Mouse (Mus musculus) hindbrain, embryonic 15.5 days (tissue): ENCODE measurements around the gene Cnga1. TPM values are rescaled to one million over a fixed set of nuclear protein-coding genes. Genes with fewer than 3 reads are reported as not detected.
A peak's percentile ranks its signal among the peaks of the same experiment; 100 is the strongest.

ENCODE experiments used
- ATAC-seq: fragments of 200-750 bp; cut with Nextera tagmentation; 2 replicates; pipeline ENCODE4 v1.8.0; 2017; ENCODE audit warnings: low read depth, moderate number of reproducible peaks, moderate TSS enrichment; ENCODE audit not compliant: low FRiP score
- H3K27ac ChIP-seq: fragments of 300-500 bp; sonication (generic); replicated peaks from 2 replicates; pipeline ENCODE4 v1.5.1; 2015; ENCODE audit warnings: mild to moderate bottlenecking, inconsistent platforms
- H3K27me3 ChIP-seq: fragments of 300-500 bp; sonication (generic); 2 replicates; pipeline ENCODE4 v1.6.1; 2015; ENCODE audit warnings: control low read depth, inconsistent platforms
- H3K36me3 ChIP-seq: fragments of 300-500 bp; sonication (generic); 2 replicates; pipeline ENCODE4 v1.6.1; 2015; ENCODE audit warnings: control low read depth, inconsistent platforms
- H3K4me1 ChIP-seq: fragments of 300-500 bp; sonication (generic); replicated peaks from 2 replicates; pipeline ENCODE4 v1.6.1; 2015; ENCODE audit warnings: control low read depth, inconsistent platforms
- H3K4me2 ChIP-seq: fragments of 300-500 bp; sonication (generic); 2 replicates; pipeline ENCODE4 v1.6.1; 2015; ENCODE audit warnings: moderate library complexity, mild to moderate bottlenecking, inconsistent platforms
- H3K4me3 ChIP-seq: fragments of 300-500 bp; sonication (generic); 2 replicates; pipeline ENCODE4 v1.5.1; 2015; ENCODE audit warnings: mild to moderate bottlenecking, inconsistent platforms
- H3K9ac ChIP-seq: fragments of 300-500 bp; sonication (generic); 2 replicates; pipeline ENCODE4 v1.6.1; 2015; ENCODE audit warnings: inconsistent platforms
- H3K9me3 ChIP-seq: fragments of 300-500 bp; sonication (generic); 2 replicates; pipeline ENCODE4 v1.6.1; 2016; ENCODE audit warnings: control low read depth, inconsistent platforms
- WGBS: fragments of 180-500 bp; shearing (Covaris S2); methylation state at CpG from one replicate; pipeline ENCODE4 v1.1.7; 2015; 5-methylcytosine and 5-hydroxymethylcytosine counted together
- polyA plus RNA-seq: library from polyadenylated mRNA; unstranded; fragments of >200 nt; fragmentation: Nextera tagmentation; extraction: Ambion mirVana; gene quantifications from 2 replicates; pipeline ENCODE4 v1.2.1, GENCODE M21; 2015

The Cnga1 gene
- polyA plus RNA-seq, 1 experiment from 2014 or later: not detected

DNA sequence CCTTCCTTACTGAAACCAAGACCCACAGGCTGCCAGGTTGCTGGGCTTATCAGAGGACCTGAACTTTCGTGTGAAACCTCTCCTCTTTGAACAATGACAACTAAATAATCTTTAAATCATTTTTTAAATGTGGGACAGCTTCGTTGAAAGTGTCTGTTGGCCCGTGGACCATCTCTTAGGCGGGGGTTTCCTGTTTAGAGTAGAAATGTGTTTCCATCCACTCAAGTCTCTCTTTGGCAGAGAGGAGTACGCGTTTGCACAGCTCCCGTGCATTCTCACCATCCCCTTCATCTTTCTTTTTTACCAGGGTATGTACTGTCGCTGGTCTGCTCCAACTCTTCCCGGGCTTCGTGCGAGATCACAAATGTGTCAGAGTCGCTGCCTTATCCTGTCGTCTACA, 14.3 kb upstream of the Cnga1 start:
- 92% methylated on average over 13 of the region's 13 CpGs for WGBS
- Histone ChIP-seq H3K4me3 (no peak overlapping the region), H3K27ac (no peak overlapping the region), H3K27me3 (no peaks in the 10 kb centered on the region), H3K4me2 (no peak overlapping the region), H3K9ac (no peak overlapping the region), H3K36me3 (no peaks in the 10 kb centered on the region), H3K4me1 (no peaks in the 10 kb centered on the region), H3K9me3 (no peaks in the 10 kb centered on the region)
- ATAC-seq: no peak

DNA sequence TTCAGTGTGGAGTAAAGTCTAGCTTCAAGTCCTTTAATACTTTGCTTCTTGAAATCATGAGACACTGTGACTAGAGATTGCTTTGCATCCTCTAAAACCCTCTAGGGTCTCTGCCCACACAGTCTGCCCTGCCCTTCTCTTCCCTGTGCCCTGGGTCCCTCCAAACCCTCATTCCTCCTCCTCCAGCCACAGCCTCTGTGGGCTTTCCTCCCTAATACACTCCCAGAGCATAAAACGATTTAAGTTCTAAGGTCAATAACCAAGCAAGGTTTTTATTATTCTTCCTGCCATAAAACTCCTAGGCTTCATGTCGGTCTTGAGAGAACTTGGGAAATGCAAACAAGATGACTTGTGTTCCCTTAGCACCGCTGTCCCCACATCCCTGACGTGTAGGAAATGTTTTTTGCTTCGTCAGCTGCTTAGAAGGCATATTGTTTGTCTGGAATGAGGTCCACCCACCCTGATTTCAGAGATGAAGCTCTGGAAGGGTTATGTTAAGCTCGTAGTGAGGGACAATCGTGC, 12.3 kb upstream of the Cnga1 start:
- no peak for ATAC-seq

DNA sequence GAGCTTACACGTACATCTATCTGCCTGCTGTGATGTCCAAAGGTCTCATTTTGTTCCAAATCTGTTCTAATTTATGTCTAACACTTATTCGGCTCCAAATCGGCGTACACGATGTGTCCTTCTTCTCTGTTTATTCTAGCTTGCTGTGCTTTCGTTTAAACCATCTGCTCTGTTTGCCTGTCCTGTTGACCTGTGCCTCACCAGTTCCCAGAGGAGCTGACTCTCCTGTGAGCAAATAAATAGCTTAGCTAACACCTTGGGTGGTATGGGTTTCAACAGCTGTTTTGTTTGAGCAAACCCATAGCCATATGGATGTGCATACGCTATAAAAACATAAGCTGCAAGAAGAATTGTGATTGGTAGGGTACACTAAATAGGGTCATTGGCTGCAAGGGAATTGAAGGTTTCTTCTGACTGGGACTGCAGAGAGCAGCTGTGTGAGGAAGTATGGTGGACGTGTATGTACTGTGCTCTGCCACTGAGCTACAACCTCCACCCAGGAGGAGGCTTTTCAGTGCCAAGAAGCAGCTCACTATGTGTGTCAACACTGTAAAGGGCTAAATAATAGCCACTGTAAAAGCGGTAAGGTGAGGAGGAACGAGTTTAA, 9.1 kb upstream of the Cnga1 start:
- Histone ChIP-seq H3K27me3 (no peaks in the 10 kb centered on the region), H3K27ac (no peak overlapping the region), H3K9ac (no peak overlapping the region), H3K9me3 (no peaks in the 10 kb centered on the region), H3K4me2 (no peak overlapping the region), H3K4me1 (no peaks in the 10 kb centered on the region), H3K4me3 (no peak overlapping the region), H3K36me3 (no peaks in the 10 kb centered on the region)
- 66% methylated on average over 10 of the region's 10 CpGs for WGBS
- no peak; the same call in 1 of the 2 replicates for ATAC-seq

More for the DNA sequence above, 12.3 kb upstream of the Cnga1 start:
- Histone ChIP-seq H3K4me3 (no peak overlapping the region), H3K9ac (no peak overlapping the region), H3K27ac (no peak overlapping the region), H3K4me1 (no peaks in the 10 kb centered on the region), H3K4me2 (no peak overlapping the region), H3K36me3 (no peaks in the 10 kb centered on the region), H3K9me3 (no peaks in the 10 kb centered on the region), H3K27me3 (no peaks in the 10 kb centered on the region)
- WGBS: 65% methylated on average over 7 of the region's 7 CpGs

DNA sequence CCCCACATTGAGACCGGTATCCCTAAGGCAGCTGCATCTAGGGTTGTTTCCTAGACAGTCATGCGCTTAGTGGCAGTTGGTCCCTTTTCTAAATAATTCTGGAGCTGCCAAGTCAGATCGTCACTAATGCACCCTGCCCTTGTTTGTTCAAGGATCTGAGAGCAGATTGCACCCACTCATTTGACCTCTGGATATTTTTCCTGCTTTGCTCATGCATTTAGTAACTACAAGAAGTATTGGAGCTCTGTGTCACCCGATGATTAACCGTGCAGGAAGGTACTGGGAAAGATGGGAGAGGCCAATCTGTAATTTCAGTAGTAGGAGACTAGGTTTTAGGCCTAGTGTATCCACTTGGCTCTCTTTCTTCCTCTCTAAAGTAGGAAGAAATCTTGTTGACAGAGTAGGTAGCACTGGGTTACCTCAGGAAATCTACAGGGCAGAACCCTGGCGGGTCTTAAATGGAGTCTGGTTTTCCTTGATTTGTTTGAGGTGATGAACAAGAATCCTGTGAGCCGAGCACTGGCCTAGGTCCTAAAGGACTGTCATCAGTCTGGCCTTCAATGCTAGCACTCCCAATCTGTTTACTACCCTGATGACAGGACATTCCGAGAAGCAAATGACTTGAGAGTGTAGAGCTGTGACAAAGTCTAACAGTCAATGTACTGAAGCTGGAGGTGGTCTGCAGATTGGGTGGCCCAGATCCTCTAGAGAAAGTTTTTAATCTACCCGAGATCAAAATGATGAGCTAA, 5.1 kb upstream of the Cnga1 start:
- no peak overlapping the region for H3K9ac ChIP-seq
- no peak overlapping the region for H3K27ac ChIP-seq

DNA sequence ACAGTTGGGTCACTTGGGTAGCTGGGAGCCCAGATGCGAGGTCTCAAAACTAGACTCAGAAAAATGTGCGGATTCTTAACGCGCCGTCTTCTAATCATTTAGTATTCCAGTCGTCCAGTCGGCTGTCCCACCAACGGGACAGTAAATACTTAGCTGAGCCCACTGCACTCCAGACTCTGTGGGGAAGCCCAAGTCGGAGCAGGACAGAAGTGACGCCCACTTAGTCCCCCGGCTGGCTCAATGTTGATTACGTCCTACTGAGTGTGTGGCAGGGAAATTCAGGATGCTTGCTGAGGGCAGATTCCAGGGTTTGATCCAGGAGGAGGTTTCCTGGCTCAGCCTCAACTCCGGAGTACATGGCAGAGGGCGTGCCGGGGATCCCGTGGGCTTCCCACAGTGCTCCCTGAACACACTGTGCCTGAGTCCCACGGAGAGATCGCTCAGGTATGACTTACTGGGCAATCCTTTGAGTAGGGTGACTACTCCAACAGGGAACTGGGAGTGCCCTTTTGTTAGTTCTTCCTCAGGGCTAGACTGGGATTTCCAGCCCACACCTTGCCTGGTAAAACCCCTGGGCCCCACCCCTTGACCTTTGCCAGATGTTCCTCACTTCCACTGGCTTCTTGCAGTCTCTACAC, 4.0 kb upstream of the Cnga1 start:
- peak overlapping the region; percentile 55 for H3K4me3 ChIP-seq
- no peak overlapping the region for H3K27ac ChIP-seq
- ATAC-seq: peak; percentile 62
- H3K4me2 ChIP-seq: peak overlapping the region; percentile 98
- H3K36me3 ChIP-seq: no peaks in the 10 kb centered on the region
- peaks cover 14% of the 10 kb centered on the region for H3K4me1 ChIP-seq
- peak overlapping the region; percentile 42 for H3K9ac ChIP-seq
- WGBS: 8% methylated on average over 18 of the region's 18 CpGs
- H3K9me3 ChIP-seq: no peaks in the 10 kb centered on the region
- H3K27me3 ChIP-seq: peaks cover 20% of the 10 kb centered on the region; the same call in 1 of the 2 replicates

More for the DNA sequence above, 5.1 kb upstream of the Cnga1 start:
- H3K4me2 ChIP-seq: no peak overlapping the region
- no peak overlapping the region for H3K4me3 ChIP-seq
- H3K27me3 ChIP-seq: peaks cover 20% of the 10 kb centered on the region; the same call in 1 of the 2 replicates
- H3K9me3 ChIP-seq: no peaks in the 10 kb centered on the region
- H3K36me3 ChIP-seq: no peaks in the 10 kb centered on the region
- WGBS: 87% methylated on average over 9 of the region's 9 CpGs
- peaks cover 14% of the 10 kb centered on the region for H3K4me1 ChIP-seq
- no peak for ATAC-seq

DNA sequence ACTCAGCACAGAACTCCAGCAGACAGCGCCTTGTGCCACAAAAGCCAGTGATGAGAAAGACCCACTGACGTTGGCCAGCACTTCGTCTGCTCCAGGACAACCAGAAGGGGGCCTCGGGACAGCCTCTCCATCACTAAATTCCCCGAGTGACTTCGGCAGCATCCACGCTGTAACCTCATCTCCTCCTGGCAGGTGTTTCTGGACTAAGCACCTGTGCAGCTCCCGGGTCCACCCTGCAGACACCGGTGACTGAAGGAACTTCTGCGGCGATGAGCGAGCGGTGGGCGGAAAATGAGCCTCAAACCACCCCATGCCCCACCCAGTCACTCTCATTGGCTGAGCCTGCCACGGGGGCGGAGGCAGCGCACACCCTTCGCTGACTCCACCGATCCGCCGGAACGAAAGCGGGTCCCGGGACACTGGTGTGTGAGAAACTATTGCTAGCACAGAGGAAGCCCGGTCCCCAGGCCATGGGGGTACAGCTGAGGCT, 3.4 kb upstream of the Cnga1 start, which contains the start of gene Nipal1:
Gene Nipal1 (plus strand): TSS at position 378 of the 490 bp plus-strand sequence.
- H3K36me3 ChIP-seq: no peaks in the 10 kb centered on the region
- no peaks in the 10 kb centered on the region for H3K9me3 ChIP-seq
- ATAC-seq: peak; percentile 90
- peak within 1 kb of the TSS; percentile 42 for H3K9ac ChIP-seq
- no peak within 1 kb of the TSS for H3K27ac ChIP-seq
- under 1% methylated on average over 25 of the region's 25 CpGs for WGBS
- H3K4me1 ChIP-seq: peaks cover 14% of the 10 kb centered on the region
- peak within 1 kb of the TSS; percentile 55 for H3K4me3 ChIP-seq
- peak within 1 kb of the TSS; percentile 98 for H3K4me2 ChIP-seq
- H3K27me3 ChIP-seq: peaks cover 20% of the 10 kb centered on the region; the same call in 1 of the 2 replicates

DNA sequence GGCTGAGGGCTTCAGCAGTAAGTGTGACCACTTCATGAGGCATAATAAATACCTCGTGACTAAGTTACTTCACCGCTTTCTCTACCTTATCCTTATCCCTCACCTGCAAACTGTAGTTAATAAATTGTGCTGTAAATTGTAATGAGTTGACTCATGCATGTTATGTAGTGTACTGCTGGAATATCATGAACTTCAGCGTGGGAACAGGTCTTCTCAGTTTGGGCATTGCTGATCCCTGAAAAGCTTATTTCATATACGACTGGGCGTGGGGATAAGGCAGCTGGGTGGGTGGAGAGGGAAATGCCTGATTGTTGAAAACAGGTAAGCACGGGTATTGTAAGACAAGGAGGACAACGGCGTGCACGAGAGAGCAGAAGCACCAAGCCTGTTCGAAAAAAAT, 2.9 kb upstream of the Cnga1 start:
- Histone ChIP-seq H3K4me1 (peaks cover 14% of the 10 kb centered on the region), H3K36me3 (no peaks in the 10 kb centered on the region), H3K9ac (peak overlapping the region; percentile 42), H3K27ac (no peak overlapping the region), H3K27me3 (peaks cover 20% of the 10 kb centered on the region; the same call in 1 of the 2 replicates), H3K4me2 (peak overlapping the region; percentile 98), H3K4me3 (peak overlapping the region; percentile 55), H3K9me3 (no peaks in the 10 kb centered on the region)
- 33% methylated on average over 10 of the region's 10 CpGs for WGBS
- ATAC-seq: no peak

DNA sequence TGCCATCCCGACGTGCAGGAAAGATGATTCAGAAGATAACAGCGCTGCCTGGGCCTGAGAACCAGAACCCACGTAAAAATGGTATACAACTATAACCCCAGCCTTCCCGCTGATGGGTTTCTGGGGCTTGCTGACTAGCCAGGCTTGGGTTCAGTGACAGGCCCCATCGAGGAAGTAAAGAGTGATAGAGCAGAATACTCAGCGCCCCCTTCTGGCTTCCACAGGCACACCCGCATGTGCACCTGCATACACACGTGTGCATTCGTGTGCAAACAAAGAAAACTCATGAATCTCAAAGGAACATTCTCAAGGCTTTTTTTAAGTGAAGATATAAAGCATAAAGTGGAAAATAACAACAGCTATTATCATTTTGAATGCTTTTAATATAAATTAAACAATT, 2.1 kb upstream of the Cnga1 start:
- Histone ChIP-seq H3K36me3 (no peaks in the 10 kb centered on the region), H3K4me1 (peaks cover 14% of the 10 kb centered on the region), H3K27me3 (peaks cover 20% of the 10 kb centered on the region; the same call in 1 of the 2 replicates), H3K4me2 (no peak overlapping the region), H3K27ac (no peak overlapping the region), H3K4me3 (no peak overlapping the region), H3K9me3 (no peaks in the 10 kb centered on the region), H3K9ac (no peak overlapping the region)
- ATAC-seq: no peak
- 47% methylated on average over 10 of the region's 10 CpGs for WGBS

DNA sequence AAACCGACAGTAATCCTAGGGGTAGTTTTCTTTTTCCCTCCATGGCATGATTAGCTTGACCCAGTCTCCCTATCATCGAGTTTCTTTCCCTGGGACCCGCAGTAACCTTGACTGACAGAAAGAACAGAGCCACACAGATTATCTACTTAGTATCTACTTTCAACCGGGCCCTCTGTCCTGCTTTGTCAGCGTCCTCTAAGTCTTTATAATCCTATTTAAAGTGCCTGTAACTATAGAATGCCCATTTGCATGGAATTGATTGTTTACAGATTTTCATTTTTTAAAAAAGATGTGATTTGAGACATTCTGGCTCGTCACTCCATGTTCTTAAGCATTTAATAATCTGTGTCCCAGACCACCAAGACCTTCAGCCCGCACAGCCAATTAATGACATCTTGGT, 420 bp downstream of the Cnga1 start:
- H3K36me3 ChIP-seq: no peaks in the 10 kb centered on the region
- H3K4me2 ChIP-seq: no peak overlapping the region
- no peaks in the 10 kb centered on the region for H3K9me3 ChIP-seq
- no peak for ATAC-seq
- 80% methylated on average over 7 of the region's 7 CpGs for WGBS
- H3K4me1 ChIP-seq: peaks cover 14% of the 10 kb centered on the region
- H3K27me3 ChIP-seq: peaks cover 20% of the 10 kb centered on the region; the same call in 1 of the 2 replicates
- no peak overlapping the region for H3K9ac ChIP-seq
- no peak overlapping the region for H3K27ac ChIP-seq
- no peak overlapping the region for H3K4me3 ChIP-seq

DNA sequence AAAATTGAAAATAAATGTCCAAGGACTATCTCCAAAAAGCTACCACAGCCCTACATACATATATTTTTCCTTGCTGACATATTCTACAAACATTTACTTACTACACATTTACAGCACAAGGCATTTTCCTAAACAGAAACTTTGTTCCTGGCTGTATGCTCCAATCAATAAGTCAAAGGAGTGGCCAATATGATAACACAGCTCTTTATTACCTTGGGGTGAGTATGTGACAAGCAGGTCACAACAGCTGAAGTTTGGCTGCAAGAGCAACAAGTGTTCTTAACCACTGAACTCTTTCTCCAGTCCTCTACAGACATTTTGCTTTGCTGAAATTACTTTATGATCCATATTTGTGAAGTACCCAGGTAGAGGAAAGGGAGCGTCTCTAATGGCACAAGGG, 4.0 kb downstream of the Cnga1 start:
- no peaks in the 10 kb centered on the region for H3K4me1 ChIP-seq
- no peak overlapping the region for H3K9ac ChIP-seq
- H3K4me2 ChIP-seq: no peak overlapping the region
- H3K9me3 ChIP-seq: no peaks in the 10 kb centered on the region
- H3K27ac ChIP-seq: no peak overlapping the region
- H3K27me3 ChIP-seq: no peaks in the 10 kb centered on the region
- no peaks in the 10 kb centered on the region for H3K36me3 ChIP-seq
- 95% methylated on average over 1 of the region's 1 CpGs for WGBS
- ATAC-seq: no peak
- no peak overlapping the region for H3K4me3 ChIP-seq

DNA sequence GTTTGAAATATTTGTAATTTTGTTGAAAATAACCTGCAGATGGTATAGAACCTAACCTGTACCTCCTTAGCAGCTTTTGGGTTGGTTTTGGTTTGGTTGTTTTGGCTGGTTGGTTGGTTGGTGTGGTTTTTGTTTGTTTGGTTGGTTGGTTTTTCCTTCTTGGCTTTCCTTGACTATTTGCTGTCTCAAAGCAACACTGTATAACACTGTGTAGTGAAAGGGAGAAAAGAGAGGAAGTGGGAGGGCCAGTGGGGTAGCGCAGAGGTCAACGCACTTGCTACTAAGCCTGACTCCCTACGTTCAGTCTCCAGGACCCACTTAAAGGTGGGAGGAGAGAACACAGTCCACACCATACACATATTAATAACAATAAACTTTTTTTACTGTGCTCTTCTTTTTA, 7.5 kb downstream of the Cnga1 start:
- no peaks in the 10 kb centered on the region for H3K4me1 ChIP-seq
- no peaks in the 10 kb centered on the region for H3K36me3 ChIP-seq
- 88% methylated on average over 3 of the region's 3 CpGs for WGBS
- H3K27ac ChIP-seq: no peak overlapping the region
- no peaks in the 10 kb centered on the region for H3K27me3 ChIP-seq
- H3K4me3 ChIP-seq: no peak overlapping the region
- H3K9me3 ChIP-seq: no peaks in the 10 kb centered on the region
- no peak for ATAC-seq
- H3K4me2 ChIP-seq: no peak overlapping the region
- H3K9ac ChIP-seq: no peak overlapping the region

DNA sequence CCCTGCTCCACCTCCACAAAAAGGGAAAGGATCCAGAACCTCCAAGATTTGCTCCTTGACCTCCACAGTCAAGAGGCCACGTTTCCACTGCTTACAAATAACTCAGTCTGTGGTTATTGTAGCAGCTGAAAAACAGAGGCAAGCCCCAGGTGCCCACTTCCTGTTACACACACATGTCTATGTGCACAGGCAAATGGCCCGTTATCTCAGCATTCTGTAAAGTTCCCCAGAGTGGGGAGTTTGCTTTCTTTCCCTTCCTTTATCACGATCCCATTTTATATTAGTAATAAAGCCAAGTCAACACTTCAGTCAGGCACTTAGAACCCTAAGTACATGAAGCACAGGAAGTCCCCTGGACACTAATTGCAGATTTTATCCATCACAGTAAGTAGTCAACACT, 8.0 kb downstream of the Cnga1 start:
- H3K4me2 ChIP-seq: no peak overlapping the region
- ATAC-seq: no peak
- no peaks in the 10 kb centered on the region for H3K4me1 ChIP-seq
- no peak overlapping the region for H3K27ac ChIP-seq
- no peak overlapping the region for H3K9ac ChIP-seq
- no peaks in the 10 kb centered on the region for H3K36me3 ChIP-seq
- no peaks in the 10 kb centered on the region for H3K27me3 ChIP-seq
- H3K4me3 ChIP-seq: no peak overlapping the region
- WGBS: 72% methylated on average over 3 of the region's 3 CpGs
- no peaks in the 10 kb centered on the region for H3K9me3 ChIP-seq
